In the genomic region with DNA sequence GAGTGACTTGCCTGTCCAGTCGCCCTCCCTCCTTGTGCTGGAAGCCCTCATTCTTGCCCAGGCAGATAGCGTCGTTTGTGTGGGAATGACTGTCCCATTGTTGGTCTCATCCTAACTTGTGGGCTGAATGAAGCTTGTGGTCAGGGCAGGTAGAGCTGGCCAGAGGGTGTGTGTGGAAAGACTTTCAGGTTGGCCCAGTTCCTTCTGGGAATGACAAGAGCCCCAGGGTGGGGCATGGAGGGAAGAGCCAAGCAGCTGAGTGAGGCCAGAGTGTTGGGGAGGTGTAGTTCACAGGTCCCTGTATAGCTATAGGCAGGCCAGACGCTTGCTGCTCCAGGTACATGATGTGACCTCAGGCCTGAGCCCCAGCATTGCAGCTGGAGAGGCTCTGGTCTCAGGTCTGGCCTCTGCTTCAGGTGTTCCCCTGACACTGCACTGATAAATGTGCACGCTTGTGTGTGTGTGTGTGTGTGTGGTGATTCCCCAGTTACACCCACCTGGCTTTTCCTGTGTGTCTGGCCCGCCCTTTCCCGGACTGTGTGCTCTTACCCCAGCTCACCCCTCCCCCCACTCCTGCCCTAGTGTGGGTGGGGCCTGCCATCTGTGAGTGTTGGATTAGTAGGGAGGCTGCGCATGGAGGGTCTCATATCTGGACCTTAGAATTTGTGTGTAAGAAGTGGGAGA, we compare ENCODE assay signal across 9 mouse cellular contexts. TPM values are rescaled to one million over a fixed set of nuclear protein-coding genes. Genes with fewer than 3 reads are reported as not detected.
A peak's percentile ranks its signal among the peaks of the same experiment; 100 is the strongest.
DNase-seq lines count a peak whose midpoint lies in the region; ATAC-seq lines count a peak whose summit lies in the region.
"Had no signal": no experiment of that assay in that cellular context is flagged by ENCODE, and none has a peak within 500 bp of the region (broad histone marks: within the 10 kb centered on the region; RNA-seq: fewer than 3 reads in every experiment).

No protein-coding gene starts in this region.

- H3K27ac ChIP-seq in heart, embryonic 13.5 days (replicated peaks) = peak overlapping the region; percentile 61
- H3K27ac ChIP-seq in embryonic facial prominence, embryonic 13.5 days = no peak overlapping the region
- 0 out of 2 replicates have a peak overlapping the region, but pooled peaks have one; percentile 1 for H3K27ac ChIP-seq in lung, embryonic 16.5 days (ENCODE audit: low read length)

- H3K9me3 ChIP-seq in heart, embryonic 13.5 days = no peaks in the 10 kb centered on the region
- H3K9me3 ChIP-seq in embryonic facial prominence, embryonic 13.5 days = no peaks in the 10 kb centered on the region
- H3K9me3 ChIP-seq in lung, embryonic 16.5 days (ENCODE audit: control insufficient read depth, low read length) = no peaks in the 10 kb centered on the region

- no peak overlapping the region for H3K4me3 ChIP-seq in heart, embryonic 13.5 days
- no peak overlapping the region for H3K4me3 ChIP-seq in embryonic facial prominence, embryonic 13.5 days
- H3K4me3 ChIP-seq in lung, embryonic 16.5 days (ENCODE audit: low read length) = no peak overlapping the region

- H3K4me1 ChIP-seq in heart, embryonic 13.5 days = peaks cover 59% of the 10 kb centered on the region
- H3K4me1 ChIP-seq in embryonic facial prominence, embryonic 13.5 days = peaks cover 41% of the 10 kb centered on the region
- H3K4me1 ChIP-seq in lung, embryonic 16.5 days (replicated peaks; ENCODE audit: control insufficient read depth, insufficient read depth, low read length) = peaks cover 27% of the 10 kb centered on the region

- no peak for ATAC-seq in heart, embryonic 13.5 days (ENCODE audit: extremely low read depth, insufficient number of reproducible peaks, low FRiP score, low TSS enrichment)
- ATAC-seq in CD4-positive, CD25-positive, alpha-beta regulatory T cell, adult 4 months = peak; percentile 57
- ATAC-seq in embryonic facial prominence, embryonic 13.5 days (ENCODE audit: insufficient number of reproducible peaks, insufficient read depth, low FRiP score, low TSS enrichment, low read depth) = no peak
- peak; percentile 51 for ATAC-seq in lung, embryonic 16.5 days (ENCODE audit: low read depth)

- peak overlapping the region; percentile 1; the same call in 1 of the 2 replicates for H3K4me2 ChIP-seq in heart, embryonic 13.5 days
- H3K4me2 ChIP-seq in embryonic facial prominence, embryonic 13.5 days = no peak overlapping the region
- H3K4me2 ChIP-seq in lung, embryonic 16.5 days (ENCODE audit: low read depth, low read length) = no peak overlapping the region

- peaks cover 47% of the 10 kb centered on the region for H3K36me3 ChIP-seq in heart, embryonic 13.5 days
- peaks cover 70% of the 10 kb centered on the region for H3K36me3 ChIP-seq in embryonic facial prominence, embryonic 13.5 days
- peaks cover 15% of the 10 kb centered on the region for H3K36me3 ChIP-seq in lung, embryonic 16.5 days (ENCODE audit: control insufficient read depth, insufficient read depth, low read length)

- no peak for DNase-seq in heart, adult 11 months
- no peak for DNase-seq in embryo, embryonic 10 days (ENCODE audit: low spot score)
- DNase-seq in right cerebral cortex, postnatal 14 days = no peak
- DNase-seq in cerebellum, postnatal 4 days (ENCODE audit: low spot score in 2 of 2) = no peak
- DNase-seq: kidney, adult 2 months had no signal

- H3K9ac ChIP-seq in heart, embryonic 13.5 days = peak overlapping the region; percentile 2
- peak overlapping the region; percentile 44; the same call in 1 of the 2 replicates for H3K9ac ChIP-seq in embryonic facial prominence, embryonic 13.5 days
- no peak overlapping the region for H3K9ac ChIP-seq in lung, embryonic 16.5 days (ENCODE audit: low read length)

- WGBS in heart, embryonic 13.5 days = 52% methylated on average over 8 of the region's 8 CpGs
- WGBS in embryonic facial prominence, embryonic 13.5 days = 61% methylated on average over 8 of the region's 8 CpGs
- WGBS in lung, embryonic 16.5 days = 48% methylated on average over 8 of the region's 8 CpGs

- H3K27me3 ChIP-seq in heart, embryonic 13.5 days (replicated peaks) = no peaks in the 10 kb centered on the region
- H3K27me3 ChIP-seq in embryonic facial prominence, embryonic 13.5 days = no peaks in the 10 kb centered on the region
- H3K27me3 ChIP-seq in lung, embryonic 16.5 days (ENCODE audit: control insufficient read depth, insufficient read depth, low read depth, low read length) = no peaks in the 10 kb centered on the region

RNA-seq across cellular contexts. Expression of a gene that starts 21.5 kb away (rescaled TPM):
- polyA plus RNA-seq in heart, embryonic 13.5 days (2015; fragmentation: Nextera tagmentation; extraction: Ambion mirVana) = 25.7 and 26.6 TPM in 2 replicates
- 10 to 100 TPM; 34.3 to 38.8 TPM for polyA plus RNA-seq in CD4-positive, CD25-positive, alpha-beta regulatory T cell, adult 4 months (2017; shearing (Covaris generic))
- polyA plus RNA-seq in embryonic facial prominence, embryonic 13.5 days (2015; fragmentation: Nextera tagmentation; extraction: Ambion mirVana) = 37.4 and 39.5 TPM in 2 replicates
- polyA plus RNA-seq in lung, embryonic 16.5 days (2015; fragmentation: Nextera tagmentation; extraction: Ambion mirVana) = 41.8 and 44.8 TPM in 2 replicates

RNA-seq across cellular contexts. Expression of a gene that starts 37.8 kb away (rescaled TPM):
- 4.9 and 8.5 TPM in 2 replicates for polyA plus RNA-seq in heart, embryonic 13.5 days (2015; fragmentation: Nextera tagmentation; extraction: Ambion mirVana)
- 10 to 100 TPM; 34.4 to 35.5 TPM for polyA plus RNA-seq in CD4-positive, CD25-positive, alpha-beta regulatory T cell, adult 4 months (2017; shearing (Covaris generic))
- polyA plus RNA-seq in embryonic facial prominence, embryonic 13.5 days (2015; fragmentation: Nextera tagmentation; extraction: Ambion mirVana) = 12.7 and 15.0 TPM in 2 replicates
- polyA plus RNA-seq in lung, embryonic 16.5 days (2015; fragmentation: Nextera tagmentation; extraction: Ambion mirVana) = 12.5 and 13.2 TPM in 2 replicates

Comparison
In these comparisons a context has a peak if more than half of its experiments do, and no peak if none do; other contexts are left out.
1. ATAC-seq: peak in CD4-positive, CD25-positive, alpha-beta regulatory T cell, adult 4 months (single experiment) and lung, embryonic 16.5 days (single experiment); none in heart, embryonic 13.5 days (single experiment) and embryonic facial prominence, embryonic 13.5 days (single experiment).